Mouse (Mus musculus) forebrain, embryonic 13.5 days (tissue): ENCODE results near the gene Mylk. TPM values are rescaled to one million over a fixed set of nuclear protein-coding genes. Genes with fewer than 3 reads are reported as not detected.

Source experiments
- ATAC-seq: fragments of 200-750 bp; cut with Nextera tagmentation; 2 replicates; pipeline ENCODE4 v1.8.0; 2017
- H3K27ac ChIP-seq: fragments of 300-500 bp; sonication (generic); 2 replicates; pipeline ENCODE4 v1.5.1; 2015; ENCODE audit warnings: inconsistent platforms, mild to moderate bottlenecking, moderate library complexity
- H3K27me3 ChIP-seq: fragments of 300-500 bp; sonication (generic); 2 replicates; pipeline ENCODE4 v1.6.1; 2015; ENCODE audit warnings: mild to moderate bottlenecking, inconsistent platforms
- H3K36me3 ChIP-seq: fragments of 300-500 bp; sonication (generic); 2 replicates; pipeline ENCODE4 v1.6.1; 2015; ENCODE audit warnings: mild to moderate bottlenecking, inconsistent platforms; ENCODE audit not compliant: poor library complexity, severe bottlenecking
- H3K4me1 ChIP-seq: fragments of 300-500 bp; sonication (generic); 2 replicates; pipeline ENCODE4 v1.6.1; 2015; ENCODE audit warnings: inconsistent platforms
- H3K4me2 ChIP-seq: fragments of 300-500 bp; sonication (generic); 2 replicates; pipeline ENCODE4 v1.6.1; 2015; ENCODE audit warnings: inconsistent platforms, mild to moderate bottlenecking, moderate library complexity
- H3K4me3 ChIP-seq: fragments of 300-500 bp; sonication (generic); 2 replicates; pipeline ENCODE4 v1.5.1; 2015; ENCODE audit warnings: mild to moderate bottlenecking, inconsistent platforms
- H3K9ac ChIP-seq: fragments of 300-500 bp; sonication (generic); 2 replicates; pipeline ENCODE4 v1.6.1; 2015; ENCODE audit warnings: mild to moderate bottlenecking, inconsistent platforms
- H3K9me3 ChIP-seq: fragments of 300-500 bp; sonication (generic); replicated peaks from 2 replicates; pipeline ENCODE4 v1.6.1; 2016; ENCODE audit warnings: inconsistent platforms
- WGBS: fragments of 180-500 bp; shearing (Covaris S2); methylation state at CpG from one replicate; pipeline ENCODE4 v1.1.7; 2015; 5-methylcytosine and 5-hydroxymethylcytosine counted together
- polyA plus RNA-seq: library from polyadenylated mRNA; unstranded; fragments of >200 nt; fragmentation: Nextera tagmentation; extraction: Ambion mirVana; gene quantifications from 2 replicates; pipeline ENCODE4 v1.2.1, GENCODE M21; 2015

Mylk gene
- polyA plus RNA-seq, 1 experiment from 2014 or later = 3.7 TPM

DNA sequence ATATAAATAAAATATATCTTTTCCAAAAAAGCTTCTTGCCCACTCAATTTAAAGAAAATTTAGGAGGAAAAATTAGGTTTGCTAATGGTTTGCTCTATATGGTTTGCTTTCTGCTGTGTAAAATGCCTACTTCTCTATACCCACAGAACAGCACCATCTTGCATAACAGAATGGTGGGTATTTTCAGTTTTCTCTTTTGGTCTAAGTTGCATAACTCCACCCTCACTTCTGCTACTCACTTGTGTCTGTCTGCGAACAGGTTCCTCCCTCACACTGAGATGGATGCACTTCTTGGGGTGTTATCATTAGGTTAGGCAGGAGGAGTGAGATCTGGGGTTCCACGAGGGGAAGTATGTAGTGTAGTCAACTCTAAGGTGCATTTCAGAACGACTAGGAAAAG lies 68.6 kb downstream of the Mylk start:
- no peaks in the 10 kb centered on the region for H3K36me3 ChIP-seq
- no peak overlapping the region for H3K4me2 ChIP-seq
- H3K9ac ChIP-seq = no peak overlapping the region
- ATAC-seq = no peak
- no peaks in the 10 kb centered on the region for H3K9me3 ChIP-seq
- no peak overlapping the region for H3K27ac ChIP-seq
- no peaks in the 10 kb centered on the region for H3K27me3 ChIP-seq
- 86% methylated on average over 3 of the region's 3 CpGs for WGBS
- H3K4me1 ChIP-seq = no peaks in the 10 kb centered on the region
- H3K4me3 ChIP-seq = no peak overlapping the region

DNA sequence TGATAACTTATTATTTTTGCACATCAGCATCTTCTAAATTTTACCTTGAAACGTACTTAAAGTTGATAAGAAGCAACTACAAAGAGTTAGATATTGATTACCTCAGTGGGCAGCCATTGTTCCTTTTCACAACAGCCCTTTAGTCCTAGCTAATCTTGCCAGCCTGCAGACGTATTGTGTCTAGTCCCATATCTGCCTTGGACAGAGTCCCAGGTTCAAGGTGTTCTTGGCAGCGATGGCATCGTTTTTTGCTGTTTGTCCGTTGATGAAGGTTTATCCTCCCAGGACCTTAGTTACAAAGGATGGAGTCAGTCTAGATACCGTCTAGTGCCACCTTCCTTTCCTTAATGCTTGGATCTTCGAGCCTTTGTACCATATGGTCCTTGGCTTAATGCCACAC lies 69.6 kb downstream of the Mylk start:
- WGBS = 72% methylated on average over 7 of the region's 7 CpGs
- no peak for ATAC-seq
- H3K9ac ChIP-seq = no peak overlapping the region

DNA sequence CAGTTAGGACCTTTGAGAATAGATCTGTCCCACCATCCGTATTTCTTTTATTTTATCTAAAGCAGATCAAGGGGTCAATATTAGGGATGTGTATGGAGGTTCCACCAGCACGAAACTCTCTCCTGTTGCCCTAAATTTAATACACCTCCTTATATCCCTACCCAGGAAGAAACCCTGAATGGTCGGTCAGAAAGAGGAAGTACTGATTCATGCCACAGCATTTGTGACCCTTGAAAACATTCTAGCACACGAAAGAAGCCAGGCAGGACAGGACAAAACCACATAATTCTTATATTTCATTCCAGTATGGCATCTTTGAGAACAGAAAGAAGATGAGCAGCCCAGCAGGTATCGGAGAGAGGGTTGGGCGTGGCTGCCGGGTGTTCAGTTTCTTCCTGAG lies 71.5 kb downstream of the Mylk start:
- no peak overlapping the region for H3K9ac ChIP-seq
- H3K27me3 ChIP-seq = no peaks in the 10 kb centered on the region
- H3K4me3 ChIP-seq = no peak overlapping the region
- no peaks in the 10 kb centered on the region for H3K4me1 ChIP-seq
- H3K36me3 ChIP-seq = no peaks in the 10 kb centered on the region
- H3K9me3 ChIP-seq = no peaks in the 10 kb centered on the region
- ATAC-seq = no peak
- no peak overlapping the region for H3K4me2 ChIP-seq
- 92% methylated on average over 7 of the region's 7 CpGs for WGBS
- H3K27ac ChIP-seq = no peak overlapping the region

More for the DNA sequence above, 69.6 kb downstream of the Mylk start:
- no peak overlapping the region for H3K4me2 ChIP-seq
- H3K27ac ChIP-seq = no peak overlapping the region
- no peak overlapping the region for H3K4me3 ChIP-seq
- no peaks in the 10 kb centered on the region for H3K9me3 ChIP-seq
- H3K27me3 ChIP-seq = no peaks in the 10 kb centered on the region
- H3K36me3 ChIP-seq = no peaks in the 10 kb centered on the region
- no peaks in the 10 kb centered on the region for H3K4me1 ChIP-seq

DNA sequence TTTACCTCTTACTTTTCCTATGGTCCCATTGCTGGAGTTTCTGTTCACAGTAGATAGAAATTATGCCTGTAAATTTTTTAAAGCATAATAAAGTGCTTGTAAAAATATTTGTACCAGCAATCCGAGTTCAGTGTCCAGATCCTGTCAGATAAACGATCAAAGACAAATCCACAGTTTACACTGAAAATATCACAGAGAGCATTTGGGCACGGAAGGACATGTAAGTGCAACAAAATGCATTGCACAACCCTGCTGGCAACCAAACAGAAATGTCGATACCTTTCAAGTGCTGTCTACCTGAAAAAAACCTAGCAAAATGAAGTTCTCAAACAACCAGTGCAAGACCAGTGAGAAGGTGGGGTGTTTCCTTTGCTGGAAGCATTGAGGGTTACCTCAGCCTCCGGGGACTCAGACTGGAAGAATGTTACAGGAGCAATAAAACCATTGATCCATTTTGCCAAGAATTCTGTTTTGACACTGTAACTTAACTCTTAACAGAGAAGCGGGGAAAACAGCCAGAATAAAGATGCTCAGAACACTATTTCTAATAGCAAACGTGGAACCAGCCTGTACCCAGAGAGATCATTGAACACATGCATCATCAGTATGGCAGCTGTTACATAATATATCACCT lies 80.2 kb downstream of the Mylk start:
- Histone ChIP-seq H3K9ac (no peak overlapping the region), H3K4me1 (no peaks in the 10 kb centered on the region), H3K4me2 (no peak overlapping the region), H3K27ac (no peak overlapping the region), H3K27me3 (no peaks in the 10 kb centered on the region), H3K9me3 (no peaks in the 10 kb centered on the region), H3K36me3 (no peaks in the 10 kb centered on the region), H3K4me3 (no peak overlapping the region)
- ATAC-seq = no peak
- 89% methylated on average over 7 of the region's 7 CpGs for WGBS

DNA sequence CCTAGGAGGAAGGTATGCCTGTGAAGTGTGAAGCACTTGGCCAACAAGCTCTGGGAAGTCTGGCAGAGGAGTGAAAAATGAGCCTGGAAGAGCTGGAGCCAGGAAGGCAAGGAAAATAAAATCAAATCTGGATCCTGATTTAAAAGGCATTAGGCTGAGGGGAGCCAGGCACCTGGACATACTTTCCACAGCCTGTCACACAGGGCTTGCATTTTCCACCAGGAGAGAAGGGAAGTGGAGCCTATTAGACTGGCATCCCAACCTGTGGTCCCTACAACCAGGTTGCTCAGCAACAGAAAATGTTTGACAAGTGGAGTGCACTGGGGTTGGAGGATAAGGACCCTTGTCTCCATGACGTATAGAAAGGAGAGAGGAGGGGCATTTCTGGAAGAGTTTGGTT lies 89.5 kb downstream of the Mylk start:
- Histone ChIP-seq H3K9ac (no peak overlapping the region), H3K36me3 (no peaks in the 10 kb centered on the region), H3K9me3 (no peaks in the 10 kb centered on the region), H3K4me2 (no peak overlapping the region), H3K27me3 (no peaks in the 10 kb centered on the region), H3K4me3 (no peak overlapping the region), H3K27ac (no peak overlapping the region), H3K4me1 (no peaks in the 10 kb centered on the region)
- WGBS = 54% methylated on average over 1 of the region's 1 CpGs
- ATAC-seq = no peak

DNA sequence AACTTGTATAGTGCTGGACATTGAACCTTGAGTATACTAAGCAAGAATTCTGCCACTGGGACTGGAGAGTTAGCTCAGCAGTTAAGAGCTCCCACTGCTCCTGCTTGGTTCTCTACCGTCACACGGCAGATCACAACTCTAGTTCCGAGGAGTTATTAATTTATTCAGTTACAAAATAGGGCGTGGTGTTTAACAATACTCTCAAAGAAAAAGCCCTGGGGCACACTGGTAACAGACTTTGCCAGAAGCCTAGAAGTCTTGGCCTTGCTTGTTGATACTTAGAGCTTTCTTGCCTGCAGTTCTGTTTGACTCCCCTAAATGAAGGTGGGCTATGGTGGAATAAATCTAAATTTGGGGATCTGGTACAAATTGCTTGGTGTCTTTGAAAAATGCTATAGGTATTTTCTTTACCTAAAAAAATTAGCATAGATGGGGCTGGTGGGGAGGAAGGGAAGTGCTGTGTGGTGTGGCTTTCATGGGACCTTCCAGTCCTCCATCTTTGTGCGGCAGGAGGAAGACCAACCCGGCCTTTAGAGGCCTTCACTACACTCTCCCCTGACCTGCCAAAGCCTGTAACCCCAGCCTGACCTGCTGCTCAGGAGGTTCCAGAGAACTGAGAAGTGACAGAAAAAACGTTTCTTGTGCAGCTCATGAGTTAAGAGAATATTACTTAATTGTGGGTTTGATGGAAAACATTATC lies 94.1 kb downstream of the Mylk start:
- H3K27me3 ChIP-seq = no peaks in the 10 kb centered on the region
- H3K9ac ChIP-seq = no peak overlapping the region
- H3K4me2 ChIP-seq = no peak overlapping the region
- H3K9me3 ChIP-seq = no peaks in the 10 kb centered on the region
- no peak overlapping the region for H3K4me3 ChIP-seq
- ATAC-seq = no peak
- H3K4me1 ChIP-seq = no peaks in the 10 kb centered on the region
- WGBS = 78% methylated on average over 7 of the region's 7 CpGs
- H3K27ac ChIP-seq = no peak overlapping the region
- no peaks in the 10 kb centered on the region for H3K36me3 ChIP-seq

DNA sequence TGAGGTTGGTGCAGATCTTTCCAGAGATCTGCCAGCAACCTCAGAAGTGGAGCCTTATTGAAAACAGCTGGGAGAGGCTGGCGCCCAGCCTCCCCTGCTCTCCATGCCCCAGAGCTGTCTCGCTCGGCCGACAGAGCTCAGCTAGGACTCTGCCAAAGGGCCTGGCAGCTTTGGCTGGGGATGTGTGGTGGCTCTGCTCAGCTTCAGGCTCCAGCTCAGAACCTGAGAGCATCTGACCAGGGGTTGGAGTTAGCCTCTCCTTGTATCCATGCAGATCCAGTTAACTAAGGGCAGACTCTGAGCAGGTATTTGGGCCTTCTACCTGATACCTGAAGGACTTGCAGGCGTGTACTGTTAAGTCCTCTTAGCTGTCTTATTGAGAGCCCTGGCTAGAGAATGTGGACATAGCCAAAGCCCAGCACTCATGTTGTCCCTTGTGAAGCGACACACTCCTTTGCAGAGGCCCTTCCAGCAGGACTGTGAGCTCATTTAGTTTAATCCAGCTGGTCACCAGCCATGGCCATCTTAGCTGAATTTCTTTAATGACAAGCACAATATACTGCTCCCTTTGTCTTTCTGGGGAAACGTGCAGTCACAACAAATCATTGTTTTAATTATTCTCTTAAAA lies 94.8 kb downstream of the Mylk start:
- Histone ChIP-seq H3K27ac (no peak overlapping the region), H3K4me3 (no peak overlapping the region), H3K27me3 (no peaks in the 10 kb centered on the region), H3K36me3 (no peaks in the 10 kb centered on the region), H3K9me3 (no peaks in the 10 kb centered on the region), H3K4me1 (no peaks in the 10 kb centered on the region), H3K9ac (no peak overlapping the region), H3K4me2 (no peak overlapping the region)
- no peak for ATAC-seq
- 89% methylated on average over 7 of the region's 7 CpGs for WGBS

DNA sequence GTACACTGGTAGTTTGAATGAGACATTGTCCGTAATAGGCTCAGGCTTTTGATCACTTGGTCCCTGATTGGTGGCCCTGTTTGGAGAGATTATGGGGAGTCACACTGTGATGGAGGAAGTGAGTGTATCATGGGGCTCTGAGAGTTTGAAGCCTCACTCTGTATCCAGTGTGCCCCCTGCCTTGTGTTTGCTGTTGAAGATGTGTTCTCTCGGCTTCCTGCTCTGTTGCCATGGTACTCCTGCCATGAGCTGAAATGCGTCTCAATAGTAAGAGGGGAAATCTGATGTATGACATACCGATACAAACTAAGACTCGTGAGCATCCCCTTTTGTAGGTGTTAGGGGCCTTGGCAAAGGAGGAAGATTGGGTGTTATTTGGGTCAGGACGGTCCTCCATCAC lies 99.8 kb downstream of the Mylk start:
- H3K27ac ChIP-seq = no peak overlapping the region
- no peak for ATAC-seq
- H3K9me3 ChIP-seq = no peaks in the 10 kb centered on the region

DNA sequence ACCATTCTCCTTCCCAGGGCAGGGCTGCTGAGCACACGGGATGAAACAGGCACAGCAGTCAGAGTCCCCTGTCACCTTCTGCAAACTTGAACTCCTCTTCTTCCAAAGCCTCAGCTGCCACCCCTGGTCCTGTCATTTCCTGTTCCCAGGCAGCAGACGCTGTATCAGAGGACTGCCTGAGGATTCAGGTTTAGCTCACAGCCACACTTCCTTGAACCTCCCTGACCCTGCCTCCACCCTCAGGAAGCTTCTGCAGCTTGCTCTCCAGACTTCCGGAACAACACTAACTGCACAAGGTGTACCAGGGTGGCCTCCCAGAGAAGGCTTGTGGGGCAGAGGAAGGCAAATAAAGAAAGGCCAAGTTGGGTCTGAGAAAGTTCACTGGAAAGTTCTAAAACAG lies 102.6 kb downstream of the Mylk start:
- WGBS = 91% methylated on average over 3 of the region's 3 CpGs
- no peaks in the 10 kb centered on the region for H3K27me3 ChIP-seq
- H3K4me2 ChIP-seq = no peak overlapping the region
- H3K36me3 ChIP-seq = no peaks in the 10 kb centered on the region
- no peak for ATAC-seq
- no peak overlapping the region for H3K9ac ChIP-seq
- no peak overlapping the region for H3K27ac ChIP-seq
- H3K4me1 ChIP-seq = no peaks in the 10 kb centered on the region
- no peak overlapping the region for H3K4me3 ChIP-seq
- H3K9me3 ChIP-seq = no peaks in the 10 kb centered on the region

More for the DNA sequence above, 99.8 kb downstream of the Mylk start:
- Histone ChIP-seq H3K4me3 (no peak overlapping the region), H3K4me1 (no peaks in the 10 kb centered on the region), H3K9ac (no peak overlapping the region), H3K36me3 (no peaks in the 10 kb centered on the region), H3K4me2 (no peak overlapping the region), H3K27me3 (no peaks in the 10 kb centered on the region)
- 61% methylated on average over 6 of the region's 6 CpGs for WGBS

DNA sequence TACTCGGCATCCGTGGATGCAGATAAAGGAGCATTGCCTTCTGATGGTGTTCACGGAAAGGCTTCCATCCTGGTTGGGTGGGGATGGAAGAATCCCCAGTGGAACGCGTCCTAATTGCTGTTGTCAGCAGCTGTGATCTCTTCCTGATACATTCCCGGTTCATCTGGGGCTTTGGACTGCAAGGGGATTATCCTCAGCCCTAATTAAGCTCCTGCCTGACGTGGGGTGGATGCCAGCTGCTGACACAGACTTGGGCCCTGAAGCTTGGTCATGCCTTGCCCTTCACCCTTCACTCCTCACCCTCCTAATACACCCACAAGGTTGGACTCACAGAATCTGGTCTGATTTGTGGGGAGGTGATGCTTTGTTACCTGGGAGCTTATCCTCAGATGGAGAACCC lies 109.1 kb downstream of the Mylk start:
- Histone ChIP-seq H3K9me3 (no peaks in the 10 kb centered on the region), H3K4me1 (no peaks in the 10 kb centered on the region), H3K4me2 (no peak overlapping the region), H3K27ac (no peak overlapping the region), H3K36me3 (no peaks in the 10 kb centered on the region), H3K27me3 (no peaks in the 10 kb centered on the region), H3K4me3 (no peak overlapping the region), H3K9ac (no peak overlapping the region)
- no peak for ATAC-seq
- 55% methylated on average over 7 of the region's 7 CpGs for WGBS

DNA sequence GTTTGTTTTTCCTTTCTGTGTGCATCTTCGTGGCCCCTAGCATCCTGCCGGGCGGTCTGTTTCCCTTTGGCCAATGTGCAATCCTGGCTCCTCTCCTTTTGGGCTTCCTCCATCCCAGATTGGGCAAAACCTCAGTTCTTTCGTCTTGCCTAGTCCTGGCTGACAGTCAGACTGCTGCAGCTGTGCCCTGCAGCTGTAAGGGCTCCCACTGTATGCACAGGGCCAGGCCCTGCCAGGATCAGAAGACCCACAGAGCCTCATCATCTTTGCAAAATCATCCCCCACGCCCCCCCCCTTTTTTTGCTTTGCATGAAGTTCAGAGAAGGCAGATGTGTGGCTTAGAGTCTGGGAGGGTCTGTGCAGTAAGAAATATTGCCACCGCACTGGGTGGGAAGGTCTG lies 110.1 kb downstream of the Mylk start:
- no peak overlapping the region for H3K9ac ChIP-seq
- H3K4me1 ChIP-seq = no peaks in the 10 kb centered on the region
- H3K9me3 ChIP-seq = no peaks in the 10 kb centered on the region
- ATAC-seq = no peak
- H3K27me3 ChIP-seq = no peaks in the 10 kb centered on the region
- no peak overlapping the region for H3K4me3 ChIP-seq
- 81% methylated on average over 6 of the region's 6 CpGs for WGBS
- H3K27ac ChIP-seq = no peak overlapping the region
- H3K4me2 ChIP-seq = no peak overlapping the region
- no peaks in the 10 kb centered on the region for H3K36me3 ChIP-seq

DNA sequence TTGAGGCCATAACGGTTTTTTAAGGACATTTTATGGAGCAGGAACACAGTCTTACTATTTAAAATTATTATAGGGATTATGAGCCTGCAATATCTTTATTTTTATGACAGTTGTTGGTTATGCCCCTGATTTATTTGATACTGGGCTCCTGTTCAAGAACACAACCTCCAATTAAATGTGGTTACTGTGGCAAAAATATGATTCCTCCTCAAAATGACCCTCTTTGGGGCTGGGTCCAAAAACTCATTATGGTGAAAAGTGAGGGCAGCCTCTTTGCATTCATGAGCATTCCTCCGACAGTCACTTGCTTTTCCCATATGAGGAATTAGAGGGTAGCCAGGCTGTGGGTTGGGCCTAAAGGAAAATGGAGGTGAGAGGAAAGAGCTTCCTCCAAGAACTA lies 110.7 kb downstream of the Mylk start:
- Histone ChIP-seq H3K4me1 (no peaks in the 10 kb centered on the region), H3K36me3 (no peaks in the 10 kb centered on the region), H3K4me3 (no peak overlapping the region), H3K27ac (no peak overlapping the region), H3K27me3 (no peaks in the 10 kb centered on the region), H3K9ac (no peak overlapping the region), H3K9me3 (no peaks in the 10 kb centered on the region), H3K4me2 (no peak overlapping the region)
- no peak for ATAC-seq
- 72% methylated on average over 2 of the region's 2 CpGs for WGBS
